Mouse (Mus musculus) adrenal gland, postnatal 4 days (tissue): ENCODE measurements around the gene Igfn1. TPM values are rescaled to one million over a fixed set of nuclear protein-coding genes. Genes with fewer than 3 reads are reported as not detected.

Source experiments
- DNase-seq, 2 experiments: peaks; one replicate each; pipeline ENCODE4 v3.0.0; 2021 to 2022; ENCODE audit warnings: low spot score in 2 of 2, mixed read lengths in 2 of 2
- total RNA-seq, 2 experiments: library from RNA; stranded (reverse); gene quantifications; 2 replicates each; pipeline ENCODE4 v1.2.3; 2021

Igfn1 gene
- total RNA-seq, 2 experiments from 2014 or later = 0.28 to 2.4 TPM

- no peak for DNase-seq
Observed at GRCm38 (mm10) chr1:136008159-136008533, 2.0 kb upstream of the Igfn1 start.

- DNase-seq = peak; percentile 33 to 68
Observed at GRCm38 (mm10) chr1:136007211-136008158, 1.3 kb upstream of the Igfn1 start, which contains the start of gene Tmem9. Gene Tmem9 (plus strand): TSS chr1:136008150.

DNA sequence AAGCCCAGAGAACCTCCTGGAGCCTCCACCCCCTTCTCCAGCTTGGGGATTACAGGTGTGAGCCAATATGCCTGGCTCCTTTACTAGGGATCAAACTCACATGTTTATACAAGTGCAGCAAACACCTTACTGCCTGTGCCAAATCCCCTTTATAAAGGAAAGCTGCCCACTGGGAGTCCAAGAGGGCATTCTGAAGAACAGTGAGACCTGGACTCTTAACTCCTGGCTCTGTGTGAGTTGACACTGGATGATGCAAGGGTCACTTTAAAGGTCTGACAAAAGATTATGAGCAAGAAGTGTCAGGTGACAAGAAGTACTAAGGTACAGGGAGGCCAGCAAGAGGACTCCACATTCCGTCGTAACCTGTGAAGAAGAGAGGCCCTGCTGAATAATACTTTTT, 4.7 kb downstream of the Igfn1 start:
- no peak for DNase-seq

- no peak for DNase-seq
Observed at GRCm38 (mm10) chr1:135999720-136000287, 6.3 kb downstream of the Igfn1 start.

GRCm38 (mm10) chr1:135997537-135997936, 8.6 kb downstream of the Igfn1 start:
- DNase-seq = no peak

DNA sequence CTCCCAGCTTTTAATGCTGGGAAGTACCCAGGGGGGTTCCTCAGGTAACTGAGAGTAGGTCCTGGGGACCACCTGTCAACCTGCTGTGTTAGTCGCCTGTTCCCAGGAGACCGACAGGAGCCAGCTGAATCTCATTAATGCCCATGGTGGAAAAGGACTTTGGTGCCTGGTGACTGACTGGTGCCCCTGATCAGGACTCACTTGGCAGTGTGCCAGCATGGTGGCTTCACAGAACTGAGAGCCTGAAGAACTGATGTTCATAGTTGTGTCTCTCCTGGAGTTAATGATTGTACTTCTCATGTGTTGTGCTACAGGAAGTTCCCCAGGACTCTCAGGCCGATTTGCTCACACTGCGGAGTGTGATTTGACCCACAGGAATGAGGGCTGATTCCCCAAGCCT, 12.7 kb downstream of the Igfn1 start:
- DNase-seq = no peak

- no peak for DNase-seq
Observed at GRCm38 (mm10) chr1:135989876-135990275, 16.3 kb downstream of the Igfn1 start.

GRCm38 (mm10) chr1:135984105-135984504, 22.0 kb downstream of the Igfn1 start:
- DNase-seq = no peak

- DNase-seq = no peak
Observed at GRCm38 (mm10) chr1:135972576-135972975, 33.6 kb downstream of the Igfn1 start.

- no peak for DNase-seq
Observed at GRCm38 (mm10) chr1:135970486-135970885, 35.7 kb downstream of the Igfn1 start.

DNA sequence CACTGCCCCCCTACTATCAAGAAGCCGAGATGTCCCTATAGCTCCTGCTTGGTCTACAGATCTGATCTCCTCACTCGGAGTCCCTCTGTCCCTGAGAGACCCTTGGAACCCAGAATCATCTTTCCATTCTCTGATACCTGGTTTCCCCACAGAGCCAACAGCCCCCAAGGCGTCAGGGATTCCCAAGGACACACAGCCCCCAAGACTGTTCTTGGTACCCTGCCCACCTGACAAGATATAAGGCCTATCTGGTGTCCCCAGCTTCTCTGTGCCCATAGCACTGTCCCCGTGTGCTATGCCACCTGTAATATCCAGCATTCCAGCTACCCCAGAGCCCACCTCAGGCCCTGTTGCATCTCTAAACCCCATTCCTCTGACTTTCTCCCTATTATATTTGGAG, 38.4 kb downstream of the Igfn1 start:
- no peak for DNase-seq

DNA sequence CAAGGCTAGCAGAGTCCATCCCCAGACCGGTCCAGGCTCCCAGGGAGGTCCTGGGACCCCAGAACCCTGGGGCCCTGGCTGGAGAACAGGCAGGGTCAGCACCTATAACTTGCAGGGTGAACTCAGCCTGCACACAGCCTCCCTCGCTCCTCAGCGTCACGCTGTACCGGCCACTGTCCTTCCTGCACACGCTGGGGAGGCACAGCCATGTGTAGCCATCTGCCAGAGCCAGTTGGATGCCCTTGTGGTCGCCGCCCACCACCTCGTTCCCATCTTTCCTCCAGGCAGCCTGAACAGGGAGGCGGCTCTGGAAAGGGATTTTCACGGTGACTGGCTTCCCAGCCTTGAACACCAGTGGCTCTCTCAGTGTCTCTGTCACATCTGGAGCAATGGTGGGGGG, 41.6 kb downstream of the Igfn1 start:
- no peak for DNase-seq

DNA sequence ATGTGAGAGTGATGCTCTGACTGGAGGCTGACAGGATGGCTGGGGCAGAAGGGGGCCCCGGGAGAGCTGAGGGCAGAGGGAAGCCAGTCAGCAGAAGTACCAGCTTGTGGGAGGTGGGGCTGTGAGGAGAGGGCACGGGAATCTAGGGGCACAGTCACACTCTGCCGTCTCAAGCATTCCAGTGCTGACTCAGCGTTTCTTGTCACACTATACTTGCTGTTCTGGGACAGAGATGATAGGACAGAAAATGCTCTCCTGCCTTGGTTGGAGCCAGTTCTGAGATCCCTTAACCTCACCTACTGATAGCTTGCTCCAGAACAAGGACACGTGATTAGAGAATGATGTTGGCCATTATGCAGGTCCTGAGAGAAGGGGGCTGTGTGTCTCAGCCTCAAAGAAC, 43.0 kb downstream of the Igfn1 start:
- DNase-seq = no peak

- no peak for DNase-seq
Observed at GRCm38 (mm10) chr1:135958483-135958882, 47.7 kb downstream of the Igfn1 start.

- DNase-seq = no peak
Observed at GRCm38 (mm10) chr1:135948871-135949270, 57.3 kb downstream of the Igfn1 start.

DNA sequence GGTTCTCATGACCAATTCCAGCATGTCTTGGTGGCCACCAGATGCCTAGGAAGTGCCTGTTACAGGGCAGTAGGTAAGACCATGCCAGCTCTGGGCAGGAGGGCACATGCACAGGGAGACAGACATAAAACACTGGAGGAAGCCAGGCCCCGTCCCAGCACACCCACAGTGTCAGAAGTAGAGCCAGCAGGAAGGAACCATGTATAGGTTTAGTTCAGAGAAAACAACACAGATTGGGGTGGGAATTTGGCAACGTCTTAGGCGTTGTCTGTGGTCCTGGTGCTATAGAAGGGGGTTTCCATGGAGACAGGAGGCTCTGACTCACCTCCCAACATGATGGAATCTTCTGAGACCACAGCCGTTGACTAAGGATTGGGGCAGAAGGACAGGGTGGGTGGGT, 59.9 kb downstream of the Igfn1 start:
- no peak for DNase-seq

- DNase-seq = no peak
Observed at GRCm38 (mm10) chr1:135945711-135946110, 60.4 kb downstream of the Igfn1 start.

DNA sequence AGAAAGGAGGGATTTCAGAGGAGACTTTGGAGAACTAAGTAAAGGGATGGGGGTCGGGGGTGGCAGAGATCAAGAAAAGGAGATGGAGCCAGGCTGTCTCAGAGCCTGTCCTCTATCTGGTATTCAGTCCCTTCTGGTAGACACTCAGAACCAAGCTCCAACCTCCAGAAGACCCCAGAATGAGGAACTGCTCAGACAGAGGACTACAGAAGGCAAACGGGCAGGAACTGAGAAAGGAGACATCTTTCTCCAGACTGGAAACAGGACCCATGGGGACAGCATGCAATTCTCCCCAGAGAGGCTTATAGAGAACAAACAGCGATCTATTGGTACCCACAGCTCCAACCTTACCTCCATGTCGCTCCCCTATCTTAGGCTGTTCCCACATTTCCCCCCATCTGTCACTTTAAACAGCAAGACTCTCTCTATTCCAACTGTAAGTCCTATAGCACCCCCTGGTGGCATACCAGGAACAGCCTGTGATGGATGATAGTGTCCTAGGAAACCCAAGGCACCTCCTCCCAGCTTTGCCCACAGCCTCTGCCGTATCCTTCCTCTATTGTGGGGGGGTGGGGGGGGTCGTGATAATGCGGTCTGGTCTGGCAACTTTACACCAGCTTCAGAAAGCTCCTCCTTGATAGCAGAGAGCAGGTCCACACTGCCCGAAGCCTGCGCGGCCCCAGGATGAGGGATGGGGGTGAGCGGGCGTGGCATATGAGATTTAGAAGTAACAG, 61.4 kb downstream of the Igfn1 start:
- peak; percentile 21 to 74 for DNase-seq

DNA sequence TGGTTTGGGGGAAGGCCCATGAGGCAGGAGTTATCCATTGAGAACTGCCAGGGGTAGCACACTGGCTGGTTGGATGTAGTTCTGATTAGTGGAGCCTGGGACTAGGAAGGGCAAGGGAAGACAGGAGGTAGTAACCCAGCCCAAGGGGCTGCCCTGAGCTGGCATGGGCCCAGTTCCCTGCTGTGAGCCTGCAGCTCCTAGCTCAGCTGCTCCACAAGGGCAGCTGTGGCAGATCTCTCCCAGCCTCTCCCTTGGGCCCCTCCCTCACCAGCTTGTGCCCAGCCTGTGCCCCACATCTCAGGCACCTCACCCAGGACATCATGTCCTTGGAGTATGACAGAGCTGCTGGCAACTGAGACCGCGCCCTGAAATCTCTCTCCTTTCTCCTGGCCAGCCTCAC, 62.4 kb downstream of the Igfn1 start:
- DNase-seq = no peak

DNA sequence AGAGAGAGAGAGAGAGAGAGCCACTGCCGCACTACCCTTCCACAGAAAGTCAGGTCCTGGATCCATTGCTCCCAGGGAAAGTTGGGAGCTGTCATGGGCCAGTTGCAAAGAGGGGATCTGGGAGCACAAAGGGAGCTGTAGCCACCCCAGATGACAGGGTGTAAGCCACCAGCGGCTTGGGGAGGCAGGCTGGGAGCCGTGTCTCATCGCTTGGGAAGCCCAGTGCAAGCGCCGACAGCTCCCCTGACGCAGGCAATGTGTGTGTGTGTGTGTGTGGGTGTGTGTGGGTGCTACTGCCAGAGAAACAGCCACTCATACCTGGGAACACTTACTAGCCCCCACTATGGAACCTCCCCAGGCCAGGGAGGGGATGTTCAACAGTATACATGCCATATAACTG, 64.0 kb downstream of the Igfn1 start:
- DNase-seq = no peak

GRCm38 (mm10) chr1:135941259-135942006, 64.7 kb downstream of the Igfn1 start:
- no peak for DNase-seq
